Mouse (Mus musculus) 3134 (cell line): ENCODE results near the gene Spaca4.

ENCODE experiments used
- DNase-seq: peaks from one replicate; pipeline ENCODE4 v3.0.0-alpha.2; 2011; ENCODE audit warnings: low spot score; ENCODE audit not compliant: insufficient read length; ENCODE audit errors: extremely low read depth

Gene Spaca4

DNA sequence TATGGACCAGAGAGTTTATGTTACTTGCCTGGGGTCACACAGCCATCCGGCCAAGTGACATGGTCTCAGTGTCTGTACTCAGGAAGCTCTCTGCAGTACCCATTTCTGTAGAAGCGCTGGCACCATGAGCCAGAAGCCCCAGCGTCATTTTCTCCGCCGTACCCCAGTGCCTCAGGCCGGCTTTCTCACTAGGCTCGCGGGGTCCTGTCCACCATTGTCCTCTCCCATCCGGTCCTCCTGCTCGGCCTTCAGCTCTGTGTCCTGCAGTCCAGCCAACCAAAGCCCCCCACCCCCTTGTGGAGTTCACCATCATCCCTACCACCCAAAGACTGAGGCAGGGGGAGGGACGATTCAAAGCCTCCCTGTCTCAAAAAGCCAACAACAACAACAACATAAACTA, 24.0 kb downstream of the Spaca4 start:
- no peak for DNase-seq

DNA sequence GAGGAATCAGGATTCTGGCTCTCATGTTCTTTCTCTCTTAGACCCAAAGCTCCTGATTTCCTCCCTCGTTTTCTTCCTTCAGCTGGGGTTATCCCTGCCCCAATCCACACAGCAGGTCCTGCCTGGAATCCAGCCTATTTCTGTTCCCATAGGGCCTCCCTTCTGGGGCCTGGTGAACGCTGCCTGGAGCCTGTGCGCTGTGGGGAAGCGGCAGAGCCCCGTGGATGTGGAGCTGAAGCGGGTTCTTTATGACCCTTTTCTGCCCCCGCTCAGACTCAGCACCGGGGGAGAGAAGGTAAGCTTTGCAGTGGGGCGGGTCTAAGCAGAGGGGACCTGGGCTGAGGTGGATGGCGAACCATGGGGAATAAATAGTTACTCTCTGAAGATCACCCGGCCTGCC, 24.5 kb downstream of the Spaca4 start:
- DNase-seq, result peak; percentile 71

DNA sequence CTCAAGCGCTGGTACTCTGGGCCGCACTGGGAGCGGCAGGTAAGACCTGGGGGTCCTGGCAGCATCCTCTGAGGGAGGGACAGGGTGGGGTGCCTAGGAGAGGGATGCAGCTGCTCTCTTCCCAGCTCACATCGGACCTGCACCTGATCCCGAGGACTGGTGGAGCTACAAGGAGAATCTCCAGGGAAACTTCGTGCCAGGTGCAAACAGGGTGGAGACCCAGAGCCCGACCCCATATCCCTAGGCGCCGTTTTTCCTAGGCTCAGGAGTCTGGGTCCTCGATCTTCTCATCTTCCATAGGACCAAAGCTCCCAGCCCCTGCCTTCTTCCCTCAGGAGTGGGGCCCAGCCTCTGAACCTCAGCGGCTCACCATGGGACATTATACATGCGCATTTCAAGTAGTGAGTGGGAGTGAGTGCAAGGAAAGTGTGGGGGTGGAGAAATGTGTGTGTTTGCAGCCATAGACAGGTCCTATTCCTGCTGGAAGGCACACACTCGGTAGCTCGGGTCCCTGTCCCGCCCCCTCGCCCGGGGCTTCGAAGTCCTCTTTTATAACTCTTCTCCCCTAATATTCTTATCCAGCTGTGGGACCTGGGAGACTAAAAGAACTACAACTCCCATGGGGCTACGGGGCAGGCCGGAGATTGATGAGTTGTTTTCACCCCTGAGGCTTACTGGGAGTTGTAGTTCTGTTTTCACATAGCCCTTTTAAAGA, 25.2 kb downstream of the Spaca4 start:
- DNase-seq, result peak; percentile 64

DNA sequence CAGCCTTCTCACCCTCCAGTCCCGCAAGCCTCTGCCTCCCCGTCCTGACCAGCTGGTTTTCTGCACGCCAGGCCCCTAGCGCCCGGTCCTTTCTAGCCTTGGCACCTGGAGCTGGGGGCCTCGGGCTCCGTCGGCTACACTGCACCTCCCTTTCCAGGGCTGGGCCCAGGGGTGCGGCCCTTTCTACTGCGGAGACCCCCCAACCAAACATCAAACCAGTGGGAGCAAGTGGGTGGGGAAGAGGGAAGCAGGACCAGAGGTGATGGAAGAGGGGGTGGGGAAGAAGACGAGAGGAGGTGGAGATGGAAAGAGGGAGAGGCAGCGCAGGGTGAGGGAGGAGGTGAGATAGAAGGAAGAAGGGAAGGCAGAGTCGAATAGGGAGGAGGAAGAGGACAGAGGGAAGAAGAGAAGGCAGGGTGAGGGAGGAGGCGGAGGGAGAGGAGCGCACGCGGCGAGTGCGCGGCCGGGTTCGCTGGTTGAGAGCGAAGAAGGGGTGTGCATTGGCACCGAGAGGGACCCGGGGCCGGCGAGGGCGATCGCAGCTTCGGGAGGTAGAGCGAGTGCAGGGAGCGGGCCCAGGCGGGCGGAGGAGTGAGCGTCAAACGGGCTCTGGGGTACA, 26.0 kb downstream of the Spaca4 start, which contains the start of gene Car11:
Gene Car11, plus strand, starts transcription at position 321 of the 619 bp plus-strand sequence.
- DNase-seq, result no peak

DNA sequence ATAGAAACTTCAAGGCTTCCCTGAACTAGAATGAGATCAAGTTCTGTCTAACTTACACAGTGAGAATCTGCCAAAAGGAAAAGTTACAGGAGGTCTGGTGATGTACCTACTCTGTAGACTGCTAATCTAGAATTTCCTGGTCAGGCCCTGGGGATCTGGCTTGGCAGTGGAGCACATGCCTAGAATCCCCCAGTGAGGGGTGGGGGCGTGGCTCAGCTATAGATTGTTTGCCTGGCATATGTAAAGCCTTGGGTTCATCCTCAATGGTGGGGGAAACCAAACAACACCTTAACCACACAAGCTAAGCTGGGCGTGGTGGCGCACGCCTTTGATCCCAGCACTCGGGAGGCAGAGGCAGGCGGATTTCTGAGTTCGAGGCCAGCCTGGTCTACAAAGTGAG, 27.7 kb downstream of the Spaca4 start:
- no peak for DNase-seq

DNA sequence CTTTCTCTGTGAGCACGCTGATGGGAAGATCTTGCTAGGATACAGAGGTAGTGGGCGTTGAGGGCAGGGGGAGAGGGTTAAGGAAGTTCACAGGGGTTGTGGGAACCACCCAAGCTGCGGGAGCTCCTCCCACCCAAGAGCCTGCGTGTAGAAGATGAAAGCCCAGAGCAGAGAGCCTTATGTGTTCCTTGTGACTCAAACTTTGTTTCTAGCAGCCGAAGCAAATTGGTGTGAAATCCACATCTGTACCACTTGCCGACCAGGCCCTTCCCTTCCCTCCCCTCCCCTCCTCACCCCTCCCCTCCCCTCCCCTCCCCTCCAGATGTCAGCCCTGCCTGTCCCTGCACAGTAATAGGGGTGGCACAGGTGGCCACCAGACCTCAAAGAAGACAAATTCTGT, 30.5 kb downstream of the Spaca4 start:
- DNase-seq, result no peak

DNA sequence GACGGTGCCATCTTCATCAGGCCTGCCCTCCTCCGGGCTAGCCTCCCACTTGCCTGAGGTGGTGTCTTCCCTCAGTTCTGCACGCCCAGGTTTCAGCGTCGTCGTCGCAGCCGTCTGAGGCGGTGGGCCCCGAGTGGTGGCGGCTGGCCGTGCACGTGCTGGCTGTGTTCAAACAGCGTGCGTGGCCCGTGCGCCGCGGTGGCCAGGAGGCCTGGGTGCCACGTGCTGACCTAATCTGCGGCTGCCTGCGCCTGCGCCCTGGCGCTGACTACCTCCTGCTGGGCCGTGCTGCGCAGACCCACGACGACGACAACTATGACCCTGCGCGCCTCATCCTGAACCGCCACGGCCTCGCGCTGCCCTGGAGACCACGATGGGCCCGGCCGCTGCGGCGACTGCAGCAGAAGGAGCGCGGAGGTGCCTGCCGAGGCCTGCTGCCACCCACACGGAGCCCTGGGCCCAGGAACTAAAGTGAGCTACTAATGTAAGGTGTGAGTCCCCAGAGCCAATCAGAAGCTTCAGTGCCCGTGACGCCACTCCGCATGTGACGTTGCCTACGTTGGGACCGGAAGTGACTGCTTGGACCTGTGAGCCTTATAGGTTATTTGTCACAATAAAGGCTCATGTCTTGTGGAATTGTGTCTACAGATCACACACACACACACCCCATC, 31.6 kb downstream of the Spaca4 start, which contains the start of gene Sec1:
Gene Sec1, minus strand, starts transcription at position 482 of the 671 bp plus-strand sequence.
- DNase-seq, result no peak

DNA sequence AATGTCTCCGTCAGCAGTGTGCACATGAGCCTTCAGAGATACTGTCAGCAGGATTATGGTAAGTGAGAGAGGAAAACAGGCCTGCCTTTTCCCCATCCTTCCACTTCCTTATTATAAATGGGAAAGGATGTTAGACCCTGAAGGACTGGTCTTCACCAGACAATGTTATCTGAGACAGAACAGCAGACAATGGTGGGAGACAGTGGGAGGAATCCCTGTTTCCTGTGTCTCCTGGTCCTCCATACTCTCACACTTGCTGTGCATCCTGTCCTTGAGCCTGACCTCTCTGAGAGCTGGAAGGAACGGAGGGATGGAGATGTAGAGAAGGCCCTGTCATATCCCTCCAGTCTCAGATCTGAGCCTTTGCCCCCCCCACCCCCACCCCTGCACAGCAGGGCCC, 33.2 kb downstream of the Spaca4 start:
- no peak for DNase-seq

DNA sequence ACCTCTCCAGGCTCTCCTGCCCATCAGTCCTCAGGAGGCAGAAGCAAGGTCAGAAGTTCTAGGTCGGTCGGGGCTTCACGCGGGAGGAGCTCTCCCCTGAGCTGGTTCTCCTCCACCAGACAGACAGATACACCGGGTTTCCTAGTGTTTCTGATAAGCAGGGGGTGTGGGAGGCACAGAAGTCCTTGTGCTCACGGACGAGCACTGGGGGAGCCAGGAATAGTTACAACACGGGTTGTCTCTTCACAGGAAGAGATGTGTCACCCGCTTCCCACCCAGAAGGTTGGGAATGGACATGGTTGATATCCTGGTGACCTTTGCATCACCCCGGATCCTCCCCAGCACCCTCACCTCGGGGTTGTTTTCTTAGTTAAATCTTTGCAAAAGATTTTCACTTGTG, 35.8 kb downstream of the Spaca4 start:
- DNase-seq, result no peak

DNA sequence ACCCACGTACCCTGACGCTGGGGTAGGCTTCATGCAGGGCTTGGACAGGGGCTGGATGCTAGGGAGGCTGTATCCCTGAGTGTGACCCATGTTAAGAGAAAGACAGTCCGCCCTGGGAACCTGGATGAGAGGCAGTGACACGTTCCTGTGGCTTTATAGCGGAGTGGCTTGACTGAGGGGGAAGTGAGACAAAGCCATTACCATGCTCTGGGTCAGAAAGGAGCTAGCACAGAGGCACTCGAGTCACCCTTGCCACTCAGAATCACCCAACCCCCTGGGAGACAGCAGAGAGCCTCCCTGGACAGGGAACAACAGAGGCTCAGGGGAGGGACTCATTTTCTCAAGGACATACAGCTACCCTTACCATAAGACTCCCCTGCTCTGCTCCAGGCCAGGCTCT, 36.5 kb downstream of the Spaca4 start:
- no peak for DNase-seq

DNA sequence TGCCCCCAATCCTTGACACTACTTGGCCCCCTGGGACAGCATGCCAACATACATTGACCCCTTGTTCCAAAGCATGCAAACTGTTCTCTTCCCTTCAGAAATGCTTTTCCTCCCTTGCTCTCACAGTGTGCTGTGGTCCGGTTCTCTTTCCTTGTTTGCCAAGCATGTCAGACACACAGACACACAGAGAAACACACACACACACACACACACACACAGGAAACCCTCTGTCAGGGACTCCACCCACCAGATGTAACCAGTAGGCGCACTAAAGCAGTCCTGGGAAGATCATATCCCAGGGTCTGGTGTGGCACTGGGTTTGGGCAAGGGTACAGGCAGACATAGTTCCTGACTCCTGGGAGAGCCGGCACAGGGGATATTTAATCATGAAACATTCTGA, 38.8 kb downstream of the Spaca4 start:
- DNase-seq, result no peak

DNA sequence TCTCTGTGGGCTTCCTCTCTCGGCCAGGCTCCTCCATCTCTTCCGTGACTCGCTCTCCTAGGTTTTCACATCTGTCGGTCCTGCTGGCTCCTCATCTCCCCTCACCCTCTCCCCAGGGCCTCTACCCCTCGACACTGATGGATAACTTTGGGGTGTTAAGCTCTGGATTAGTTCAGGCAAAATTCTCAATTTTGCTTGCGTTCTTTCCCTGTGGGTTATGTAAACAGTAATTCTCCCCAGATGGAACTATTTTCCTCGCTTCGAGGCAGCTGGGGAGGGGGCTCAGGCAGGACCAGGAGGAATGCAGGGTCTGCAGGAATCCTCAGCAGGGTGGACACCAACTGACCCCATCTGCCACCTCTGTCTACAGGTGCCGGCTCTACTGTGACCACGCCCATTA, 39.8 kb downstream of the Spaca4 start:
- DNase-seq, result no peak

DNA sequence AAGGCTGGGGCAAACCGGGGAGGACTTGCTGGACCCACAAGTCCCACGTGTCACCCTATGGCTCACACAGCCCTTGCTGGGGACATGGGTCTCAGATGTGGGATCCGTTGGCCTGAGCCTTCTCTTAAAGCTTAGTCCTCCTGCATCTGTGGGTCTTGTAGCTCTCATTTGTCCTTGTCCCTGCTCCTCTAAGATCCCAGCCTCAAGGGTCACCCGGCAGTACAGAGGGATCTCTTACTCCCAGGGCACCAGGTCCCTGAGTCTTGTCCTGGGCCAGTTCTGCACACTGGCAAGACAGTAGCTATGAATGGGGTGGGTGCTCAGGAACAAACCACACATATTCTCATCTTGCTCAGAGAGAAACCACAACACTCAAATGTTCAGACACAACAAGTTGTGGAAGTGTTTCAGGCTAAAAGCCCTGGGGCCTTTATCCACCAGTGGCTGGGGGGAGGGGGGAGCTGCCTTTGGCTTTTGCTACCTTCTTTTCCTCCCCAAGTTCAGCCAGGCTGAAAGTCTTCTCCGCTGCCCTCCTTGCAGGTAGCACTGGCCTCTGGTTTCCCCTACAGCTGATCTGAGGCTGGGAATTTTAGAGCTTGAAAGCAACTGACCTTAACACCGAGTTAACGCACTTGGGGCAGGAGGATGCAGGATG, 42.1 kb downstream of the Spaca4 start, which contains the start of gene Ntn5:
Gene Ntn5, plus strand, starts transcription at position 627 of the 655 bp plus-strand sequence.
- DNase-seq, result no peak

DNA sequence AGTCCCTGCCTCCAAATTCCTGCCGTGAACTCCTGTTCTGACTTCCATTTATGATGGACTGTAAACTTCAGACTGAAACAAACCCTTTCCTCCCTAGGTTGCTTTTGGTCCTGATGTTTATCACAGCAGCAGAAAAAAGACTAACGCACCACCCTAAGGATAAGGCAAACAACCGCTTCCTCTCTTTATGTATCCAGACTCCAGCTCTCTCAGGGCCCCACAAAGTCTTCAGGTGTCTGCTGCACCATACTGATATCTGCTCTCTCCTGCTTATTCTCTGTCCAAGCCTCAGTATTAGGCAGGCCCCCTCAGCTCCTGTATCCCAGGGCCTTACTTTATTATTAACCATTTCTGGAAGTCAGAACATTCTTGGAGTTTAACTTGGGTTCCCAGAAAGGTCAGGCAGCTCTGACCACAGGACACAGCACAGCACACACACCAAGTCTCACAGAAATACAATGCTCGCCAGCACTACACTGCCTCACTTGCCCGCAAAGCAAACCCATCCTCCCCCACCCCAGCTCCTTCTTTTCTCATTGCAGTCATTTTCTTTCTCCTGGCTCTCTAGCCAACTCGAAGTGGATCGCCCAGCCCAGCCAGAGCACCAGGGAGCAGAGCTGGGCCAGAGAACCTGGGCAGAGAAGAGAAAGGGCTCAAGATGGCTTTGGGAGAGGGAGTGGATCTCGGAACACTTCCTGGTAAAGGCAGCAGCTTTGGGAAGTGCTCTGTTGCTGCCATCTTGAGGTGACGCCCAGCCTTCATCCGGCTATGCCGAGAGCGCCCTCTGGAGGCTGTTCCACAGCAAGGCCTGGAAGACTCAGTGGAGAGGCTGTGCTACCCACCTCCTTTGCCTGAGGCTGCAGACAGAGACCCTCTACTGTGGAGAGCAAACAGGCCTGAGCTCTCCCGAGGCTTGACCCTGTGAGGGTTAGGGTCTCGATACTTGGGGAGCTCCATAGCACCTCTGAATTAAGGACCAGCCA, 43.2 kb downstream of the Spaca4 start:
- peak; percentile 69 for DNase-seq

DNA sequence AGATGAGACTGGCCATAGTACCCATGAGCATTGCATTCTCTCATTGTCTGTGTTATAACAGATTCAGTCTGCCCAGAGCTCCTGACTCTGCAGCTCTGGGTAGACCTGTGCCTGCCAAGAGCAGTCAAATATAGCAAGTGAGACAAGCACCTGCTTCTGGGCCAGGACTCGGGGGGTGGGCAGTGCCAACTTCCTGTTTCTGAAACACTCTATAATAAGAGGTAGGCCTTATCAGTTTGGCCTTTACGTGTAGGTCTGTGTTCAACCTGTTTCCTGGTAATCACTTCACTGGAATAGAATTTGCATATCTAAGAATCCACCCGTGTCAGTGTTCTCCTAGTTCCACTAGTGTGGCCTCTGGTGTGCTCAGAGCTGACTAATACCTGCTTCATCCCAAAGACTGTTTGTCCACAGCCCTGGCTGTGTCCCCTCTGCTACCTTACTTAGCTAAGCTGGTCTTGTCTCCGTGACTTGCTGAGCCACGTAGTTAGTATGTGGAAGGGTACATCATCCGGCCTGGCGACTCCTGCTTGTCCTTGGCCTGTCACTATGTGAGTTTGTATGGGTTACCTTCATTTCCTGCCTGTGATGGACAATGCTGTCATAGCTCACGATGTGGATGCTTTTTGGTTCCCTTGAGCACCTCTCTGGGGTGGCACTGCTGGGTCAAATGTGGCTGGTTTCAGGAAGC, 44.4 kb downstream of the Spaca4 start:
- no peak for DNase-seq

DNA sequence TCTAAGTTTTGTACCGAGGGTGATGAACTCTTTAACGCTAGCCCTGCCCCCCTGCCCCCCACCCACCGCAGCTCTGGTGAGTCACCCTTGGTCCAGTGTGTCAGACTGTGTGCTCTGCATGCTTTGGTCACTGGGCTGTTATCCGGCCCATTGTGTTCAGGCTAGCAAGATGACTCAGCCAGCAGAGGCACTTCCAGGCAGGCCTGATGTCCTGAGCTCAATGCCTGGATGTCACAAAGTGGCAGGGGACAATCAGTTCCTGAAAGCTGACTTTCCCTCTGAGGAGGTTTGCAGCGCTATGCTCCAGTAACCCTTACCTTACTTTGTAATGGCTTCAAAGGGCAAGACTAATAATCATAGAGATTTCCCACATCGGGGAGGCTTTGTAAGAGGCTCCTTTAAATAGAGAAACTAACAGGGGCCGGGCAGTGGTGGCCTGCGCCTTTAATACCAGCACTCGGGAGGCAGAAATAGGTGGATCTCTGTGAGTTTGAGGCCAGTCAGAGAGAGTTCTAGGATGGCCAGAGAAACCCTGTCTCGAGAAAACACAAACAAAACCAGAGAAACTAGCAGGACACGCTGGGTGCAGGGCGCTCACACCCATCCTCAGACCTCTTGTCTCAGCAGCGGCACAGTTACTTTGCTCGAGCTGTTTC, 45.5 kb downstream of the Spaca4 start:
- peak; percentile 73 for DNase-seq

DNA sequence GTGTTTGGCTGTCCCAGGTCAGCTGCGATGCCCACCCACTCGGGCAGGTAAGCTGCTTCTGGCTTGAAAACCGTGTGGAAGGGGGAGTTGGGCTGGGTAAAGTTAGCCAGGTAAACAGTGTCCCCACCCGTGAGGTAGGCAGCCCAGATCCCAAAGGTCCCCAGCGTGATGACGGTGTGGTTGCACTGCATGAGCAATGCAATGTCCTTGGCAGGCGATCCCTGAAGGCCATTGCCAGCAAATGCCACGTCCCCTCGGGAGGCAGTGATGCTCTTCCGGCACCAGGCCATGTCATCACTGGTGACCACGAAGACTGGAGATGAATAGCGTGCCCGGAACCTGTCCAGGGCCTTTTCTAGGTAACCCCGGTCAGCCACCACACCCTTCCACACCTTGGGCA, 47.1 kb downstream of the Spaca4 start:
- DNase-seq, result peak; percentile 60

DNA sequence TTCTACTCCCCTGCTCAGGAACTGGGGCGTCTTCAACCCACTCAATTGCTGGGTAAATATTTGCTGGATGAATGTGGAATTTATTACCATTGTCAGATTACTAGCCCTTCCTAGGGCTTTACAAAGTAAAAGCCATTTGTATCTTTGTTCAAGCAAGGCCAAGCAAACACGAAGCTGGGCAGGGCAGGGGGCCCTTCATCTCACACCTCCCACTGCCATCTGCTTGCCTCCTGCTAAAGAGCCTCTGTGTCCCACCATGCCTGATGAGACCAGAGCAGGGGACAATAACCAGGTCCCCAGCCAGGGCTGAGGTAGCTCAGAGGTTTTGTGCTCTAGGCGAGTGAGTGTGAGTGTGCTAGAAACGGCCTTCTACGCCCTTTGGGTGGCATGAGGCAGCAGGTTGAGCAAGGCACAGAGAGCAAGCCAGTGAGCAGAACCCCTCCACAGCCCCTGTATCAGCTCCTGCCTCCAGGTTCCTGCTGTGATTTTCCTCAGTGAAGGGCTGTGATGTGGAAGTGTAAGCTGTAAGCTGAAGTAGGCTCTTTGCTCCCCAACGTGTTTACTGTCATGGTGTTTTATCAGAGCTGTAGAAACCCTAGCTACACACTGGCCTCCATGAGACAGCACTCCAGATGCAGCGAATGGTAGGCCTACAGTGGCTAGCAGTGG, 47.9 kb downstream of the Spaca4 start:
- no peak for DNase-seq
